Mouse (Mus musculus): ENCODE results near the gene Extl1.

Extl1 gene

DNA sequence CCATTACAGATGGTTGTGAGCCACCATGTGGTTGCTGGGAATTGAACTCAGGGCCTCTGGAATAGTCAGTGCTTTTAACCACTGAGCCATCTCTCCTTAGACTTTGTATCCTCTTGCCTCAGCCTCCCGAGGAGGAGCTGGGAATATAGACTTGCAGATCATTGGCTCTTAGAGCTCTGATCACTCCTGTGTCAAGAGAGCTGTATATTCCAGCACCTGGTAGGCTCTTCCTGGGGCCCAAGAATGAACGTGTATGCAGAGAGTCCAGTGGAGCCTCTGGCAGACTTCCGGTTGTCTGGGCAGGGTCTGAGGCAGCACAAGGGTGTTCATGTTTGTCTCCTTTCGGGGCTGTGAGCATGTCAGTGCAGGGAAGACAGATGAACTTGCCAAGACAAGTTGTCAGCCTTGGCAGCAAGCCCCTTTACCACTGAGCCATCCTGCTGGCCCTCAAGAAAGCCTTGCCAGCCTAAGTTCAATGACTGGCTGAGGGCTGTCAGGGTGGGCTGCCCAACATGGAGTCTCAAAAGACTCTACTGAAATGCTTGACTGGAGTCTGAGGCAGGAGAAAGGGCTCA is 69.5 kb downstream of the Extl1 start:
- DNase-seq (ENCODE audit: low spot score in 2 of 2), result peak in 1 of 2 experiments; percentile 24

DNA sequence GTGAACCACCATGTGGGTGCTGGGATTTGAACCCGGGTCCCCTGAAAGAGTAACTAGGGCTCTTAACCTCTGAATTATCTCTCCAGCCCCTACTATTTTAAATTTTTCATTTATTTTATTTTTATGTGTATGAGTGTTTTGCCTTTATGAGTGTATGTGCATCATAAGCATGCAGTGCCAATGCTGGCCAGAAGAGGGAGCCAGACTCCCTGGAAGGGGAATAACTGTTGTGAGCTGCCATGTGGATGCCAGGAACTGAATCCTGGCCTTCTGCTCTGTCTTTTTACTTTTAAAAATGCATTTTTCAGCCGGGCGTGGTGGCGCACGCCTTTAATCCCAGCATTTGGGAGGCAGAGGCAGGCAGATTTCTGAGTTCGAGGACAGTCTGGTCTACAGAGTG is 70.7 kb downstream of the Extl1 start:
- DNase-seq (ENCODE audit: low spot score in 2 of 2), result no peak

DNA sequence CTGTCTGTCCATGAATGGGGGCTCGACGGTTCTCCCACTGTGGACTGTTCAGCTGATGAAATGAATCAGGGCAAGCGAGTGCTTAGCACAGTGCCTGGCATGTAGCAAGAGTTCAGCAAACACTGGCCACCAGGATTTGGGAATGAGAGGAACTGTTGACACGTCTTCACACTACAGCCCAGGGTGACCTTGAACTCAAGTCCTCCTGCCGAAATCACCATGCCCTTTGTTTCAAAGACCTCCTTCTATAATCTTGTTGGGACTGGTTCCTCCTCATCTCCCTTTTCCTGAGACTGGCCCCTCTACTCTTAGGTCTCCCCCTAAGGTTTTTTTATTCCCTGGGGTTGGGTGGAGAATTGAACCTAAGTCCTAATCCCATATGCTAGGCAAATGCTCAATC is 71.3 kb downstream of the Extl1 start:
- DNase-seq (ENCODE audit: low spot score in 2 of 2), result no peak

DNA sequence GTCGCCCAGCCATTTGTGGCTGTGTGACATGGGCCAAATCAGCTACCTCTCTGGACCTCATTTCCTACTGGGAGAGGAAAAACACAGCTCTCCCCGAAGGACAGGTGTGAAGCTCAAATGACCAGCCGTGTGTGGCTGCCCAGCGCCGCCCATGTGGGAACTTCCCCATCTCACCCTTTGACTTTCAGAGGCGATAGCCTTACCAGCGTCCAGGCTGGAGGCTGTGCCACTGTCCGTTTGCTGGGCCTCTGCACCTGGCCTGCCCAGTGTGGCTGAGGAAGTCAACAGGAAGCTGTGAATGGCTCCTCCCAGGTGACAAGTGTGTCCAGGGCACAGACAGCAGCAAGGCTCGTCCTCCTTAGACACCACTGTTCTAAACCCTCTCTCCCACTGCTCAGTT is 71.9 kb downstream of the Extl1 start:
- no peak for DNase-seq (ENCODE audit: low spot score in 2 of 2)

DNA sequence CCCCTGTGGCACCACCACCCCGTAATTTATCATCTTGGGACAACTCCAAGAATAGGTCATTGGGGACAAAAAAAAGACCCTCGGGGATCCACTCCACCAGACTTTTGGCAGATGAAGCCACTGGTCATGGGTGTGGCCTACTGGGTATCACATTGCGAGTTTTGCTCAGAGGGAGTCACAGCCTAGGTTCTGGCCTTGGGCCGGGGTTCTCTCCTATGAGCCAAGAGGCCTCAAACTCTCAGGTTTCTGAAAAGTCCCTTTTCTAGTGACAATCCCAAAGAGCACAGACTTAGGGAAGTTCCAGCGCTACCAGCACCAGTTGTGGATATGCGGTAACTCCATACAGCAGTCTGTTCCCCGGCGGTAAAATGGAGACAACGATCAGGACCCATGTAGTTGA is 73.0 kb downstream of the Extl1 start:
- no peak for DNase-seq (ENCODE audit: low spot score in 2 of 2)

DNA sequence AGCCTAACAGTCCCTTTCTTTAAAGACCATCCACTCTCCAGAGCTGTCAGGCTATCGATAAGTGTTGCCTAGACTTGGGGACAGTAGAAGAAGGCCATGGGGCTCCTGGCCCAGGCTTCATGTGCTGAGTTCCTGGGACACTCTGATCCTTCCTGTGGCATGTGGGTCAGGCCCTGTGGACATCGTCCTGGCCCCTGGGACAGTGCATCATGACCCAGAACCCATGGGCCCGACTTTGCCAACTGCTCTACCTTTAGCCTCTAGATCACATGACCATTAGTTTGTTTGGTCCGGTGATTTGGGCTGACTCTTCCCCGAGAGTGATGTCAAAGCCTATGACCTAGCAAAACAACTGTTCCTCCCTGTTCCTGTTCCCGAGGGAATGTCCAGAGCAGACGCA is 73.5 kb downstream of the Extl1 start:
- DNase-seq (ENCODE audit: low spot score in 2 of 2), result no peak

DNA sequence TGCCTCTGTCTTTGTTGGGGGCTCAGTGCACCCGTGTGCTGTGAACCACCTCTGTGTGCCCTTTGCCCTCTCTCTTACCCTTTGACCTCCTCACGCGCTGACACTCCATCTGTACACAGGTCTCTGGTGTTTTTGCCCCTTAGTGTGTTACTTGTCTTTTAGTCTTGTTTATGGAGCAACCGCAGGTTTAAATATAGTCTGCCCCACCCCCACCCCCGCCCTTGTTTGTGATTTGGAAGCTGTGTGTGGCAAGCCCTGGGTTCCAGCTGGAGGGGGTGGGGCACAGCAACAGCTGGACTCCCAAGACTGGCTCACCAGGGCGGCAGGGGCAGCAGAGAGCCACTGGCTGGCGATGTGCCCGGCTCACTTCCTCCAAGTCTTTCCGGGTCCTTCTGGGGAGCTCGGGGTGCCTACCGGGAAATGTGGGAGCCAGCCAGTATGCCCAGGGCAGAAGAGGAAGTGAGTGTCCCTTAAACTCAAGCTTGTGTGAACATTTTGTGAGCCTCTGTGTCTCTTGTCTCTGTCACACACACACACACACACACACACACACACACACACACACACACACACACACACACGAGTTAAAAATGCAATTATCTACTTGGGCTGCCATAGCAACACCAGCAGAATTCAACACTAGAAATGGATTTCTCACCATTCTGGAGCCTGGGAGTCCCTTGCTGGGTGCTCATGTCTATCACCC is 76.1 kb downstream of the Extl1 start:
- peak in 1 of 2 experiments; percentile 42 for DNase-seq (ENCODE audit: low spot score in 2 of 2)

DNA sequence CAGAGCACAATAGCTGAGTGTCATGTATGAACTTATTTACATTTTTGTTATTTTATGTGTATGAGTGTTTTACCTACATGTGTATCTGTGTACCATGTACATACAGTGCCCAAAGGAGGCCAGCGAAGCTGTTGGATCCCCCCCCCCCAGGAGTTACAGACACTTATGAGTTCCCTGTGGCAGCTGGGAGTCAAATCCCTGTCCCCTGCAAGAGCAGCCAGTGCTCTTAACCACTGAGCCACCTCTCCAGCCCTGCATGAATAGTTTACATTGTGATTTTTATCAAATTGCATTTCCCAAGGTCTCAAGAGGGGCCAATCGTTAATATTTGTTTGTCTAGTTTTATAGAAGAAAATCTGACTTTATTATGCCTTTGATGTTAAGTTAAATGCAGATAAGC is 76.7 kb downstream of the Extl1 start:
- no peak for DNase-seq (ENCODE audit: low spot score in 2 of 2)
